In the genomic region with DNA sequence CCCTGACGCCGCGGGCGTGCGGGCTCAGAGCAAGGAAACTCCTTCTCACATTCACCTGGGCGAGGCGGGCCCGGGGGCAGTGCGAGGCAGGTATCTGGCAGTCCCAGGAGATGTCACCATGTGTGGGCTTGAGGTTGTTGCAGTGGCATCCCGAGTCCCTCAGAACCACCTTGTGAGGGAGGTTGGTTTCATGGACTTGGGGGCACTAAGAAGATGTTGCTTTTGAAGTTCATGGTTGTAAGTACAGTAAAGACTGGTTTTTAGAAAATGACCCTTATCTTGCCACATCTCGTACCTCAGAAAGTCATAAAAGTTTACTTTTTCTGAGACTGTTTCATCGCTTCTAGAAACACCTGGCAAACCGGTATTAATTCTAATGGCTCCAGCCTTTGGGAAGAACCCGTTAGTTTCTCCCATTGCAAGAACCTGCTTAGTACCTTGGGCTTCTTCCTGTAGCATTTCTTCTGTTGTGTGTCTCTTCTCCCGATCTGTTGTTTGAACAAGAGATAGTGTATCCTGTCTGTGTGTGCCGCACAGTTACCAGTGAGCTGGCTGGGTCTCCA, we compare ENCODE assay signal across 8 mouse cellular contexts. TPM values are rescaled to one million over a fixed set of nuclear protein-coding genes. Genes with fewer than 3 reads are reported as not detected.
A peak's percentile ranks its signal among the peaks of the same experiment; 100 is the strongest.
DNase-seq lines count a peak whose midpoint lies in the region; ATAC-seq and TF ChIP-seq lines count a peak whose summit lies in the region.

No protein-coding gene starts in this region.

- no peak for TF ChIP-seq CTCF in liver, adult 2 months (IDR thresholded peaks at IDR 0.05; ENCODE audit: low read depth, low read length)

- TF ChIP-seq POLR2A in liver, adult 2 months (IDR thresholded peaks at IDR 0.05; ENCODE audit: extremely low read depth, insufficient read depth, low read length) = no peak

- peak overlapping the region; percentile 60 for H3K4me2 ChIP-seq in embryonic facial prominence, embryonic 12.5 days (replicated peaks)
- peak overlapping the region; percentile 84 for H3K4me2 ChIP-seq in intestine, embryonic 14.5 days (ENCODE audit: low read length)
- H3K4me2 ChIP-seq in neural tube, embryonic 13.5 days = peak overlapping the region; percentile 87

- ATAC-seq in embryonic facial prominence, embryonic 12.5 days (ENCODE audit: insufficient number of reproducible peaks, insufficient read depth, low FRiP score, low TSS enrichment) = peak; percentile 64
- ATAC-seq in intestine, embryonic 14.5 days (replicated peaks; ENCODE audit: low FRiP score, low TSS enrichment, low read depth) = no peak; the same call in 1 of the 2 replicates
- ATAC-seq in neural tube, embryonic 13.5 days (ENCODE audit: low read depth) = no peak

- H3K4me3 ChIP-seq in liver, adult 2 months (ENCODE audit: insufficient read depth, low read depth, low read length) = peak overlapping the region; percentile 82
- peak overlapping the region; percentile 97 for H3K4me3 ChIP-seq in embryonic facial prominence, embryonic 12.5 days
- peak overlapping the region; percentile 87 for H3K4me3 ChIP-seq in intestine, embryonic 14.5 days (ENCODE audit: low read depth, low read length)
- peak overlapping the region; percentile 75 for H3K4me3 ChIP-seq in neural tube, embryonic 13.5 days

- no peaks in the 10 kb centered on the region for H3K4me1 ChIP-seq in liver, adult 2 months (ENCODE audit: control insufficient read depth, insufficient read depth, low read length)
- peaks cover 11% of the 10 kb centered on the region; the same call in 1 of the 2 replicates for H3K4me1 ChIP-seq in embryonic facial prominence, embryonic 12.5 days
- 0 out of 2 replicates have a peak, but pooled peaks cover 6% of the 10 kb centered on the region for H3K4me1 ChIP-seq in intestine, embryonic 14.5 days (replicated peaks; ENCODE audit: control insufficient read depth, insufficient read depth, low read length)
- peaks cover 18% of the 10 kb centered on the region for H3K4me1 ChIP-seq in neural tube, embryonic 13.5 days (replicated peaks)

- peaks cover 14% of the 10 kb centered on the region for H3K27me3 ChIP-seq in liver, adult 2 months (ENCODE audit: control insufficient read depth, insufficient read depth, low read length)
- H3K27me3 ChIP-seq in embryonic facial prominence, embryonic 12.5 days = no peaks in the 10 kb centered on the region
- no peaks in the 10 kb centered on the region for H3K27me3 ChIP-seq in intestine, embryonic 14.5 days (replicated peaks; ENCODE audit: control insufficient read depth, insufficient read depth, low read length)
- H3K27me3 ChIP-seq in neural tube, embryonic 13.5 days = no peaks in the 10 kb centered on the region

- WGBS in liver, adult 2 months = 31% methylated on average over 16 of the region's 16 CpGs
- 23% methylated on average over 16 of the region's 16 CpGs for WGBS in embryonic facial prominence, embryonic 12.5 days
- 18% methylated on average over 16 of the region's 16 CpGs for WGBS in intestine, embryonic 14.5 days
- 21% methylated on average over 16 of the region's 16 CpGs for WGBS in neural tube, embryonic 13.5 days

- H3K9ac ChIP-seq in liver, adult 2 months (ENCODE audit: low read depth, low read length) = peak overlapping the region; percentile 88
- peak overlapping the region; percentile 87 for H3K9ac ChIP-seq in embryonic facial prominence, embryonic 12.5 days
- H3K9ac ChIP-seq in intestine, embryonic 14.5 days (ENCODE audit: low read length) = peak overlapping the region; percentile 81
- peak overlapping the region; percentile 98 for H3K9ac ChIP-seq in neural tube, embryonic 13.5 days

- H3K27ac ChIP-seq in liver, adult 2 months (replicated peaks; ENCODE audit: insufficient read depth, low read depth, low read length) = no peak overlapping the region
- H3K27ac ChIP-seq in embryonic facial prominence, embryonic 12.5 days = peak overlapping the region; percentile 98
- peak overlapping the region; percentile 97 for H3K27ac ChIP-seq in intestine, embryonic 14.5 days (ENCODE audit: low read depth)
- peak overlapping the region; percentile 100 for H3K27ac ChIP-seq in neural tube, embryonic 13.5 days (replicated peaks)

- no peaks in the 10 kb centered on the region for H3K36me3 ChIP-seq in liver, adult 2 months (ENCODE audit: control insufficient read depth, insufficient read depth, low read length)
- no peaks in the 10 kb centered on the region for H3K36me3 ChIP-seq in embryonic facial prominence, embryonic 12.5 days
- no peaks in the 10 kb centered on the region for H3K36me3 ChIP-seq in intestine, embryonic 14.5 days (ENCODE audit: control insufficient read depth, insufficient read depth, low read length)
- H3K36me3 ChIP-seq in neural tube, embryonic 13.5 days = no peaks in the 10 kb centered on the region

- DNase-seq in liver, adult 2 months (ENCODE audit: extremely low read depth, low read depth, low spot score) = no peak
- DNase-seq in liver = no peak
- no peak for DNase-seq in intestine, embryonic 14.5 days (ENCODE audit: low spot score)
- DNase-seq in frontal cortex, postnatal 14 days (ENCODE audit: low spot score in 2 of 2) = no peak
- DNase-seq in right cerebral cortex, postnatal 14 days = no peak
- DNase-seq in frontal cortex, postnatal 25 days (ENCODE audit: low spot score in 2 of 2) = no peak

- no peaks in the 10 kb centered on the region for H3K9me3 ChIP-seq in embryonic facial prominence, embryonic 12.5 days
- no peaks in the 10 kb centered on the region for H3K9me3 ChIP-seq in intestine, embryonic 14.5 days (ENCODE audit: control insufficient read depth, low read length)
- H3K9me3 ChIP-seq in neural tube, embryonic 13.5 days = no peaks in the 10 kb centered on the region

- no peaks in the 10 kb centered on the region for H3K79me2 ChIP-seq in liver, adult 2 months (ENCODE audit: control insufficient read depth, insufficient read depth, low read length)

RNA-seq across cellular contexts. Expression of a gene that starts 1.1 kb away (rescaled TPM):
- total RNA-seq in liver, adult 2 months (2014; rRNA removed) = 2.5 and 2.9 TPM in 2 replicates
- polyA plus RNA-seq in liver, adult 2 months (2012; rRNA removed) = 0.36 and 0.69 TPM in 2 replicates
- 9.8 and 10.2 TPM in 2 replicates for polyA plus RNA-seq in embryonic facial prominence, embryonic 12.5 days (2016; fragmentation: Nextera tagmentation; extraction: Ambion mirVana)
- polyA plus RNA-seq in intestine, embryonic 14.5 days (2014; fragmentation: Nextera tagmentation; extraction: Ambion mirVana) = 6.8 and 7.5 TPM in 2 replicates
- 19.6 and 20.0 TPM in 2 replicates for polyA plus RNA-seq in neural tube, embryonic 13.5 days (2015; fragmentation: Nextera tagmentation; extraction: Ambion mirVana)
